Mouse (Mus musculus): ENCODE measurements around the gene Slc41a1. TPM values are rescaled to one million over a fixed set of nuclear protein-coding genes. Genes with fewer than 3 reads are reported as not detected.

Gene Slc41a1
- polyA plus RNA-seq, 1 experiment: 14.4 TPM

DNA sequence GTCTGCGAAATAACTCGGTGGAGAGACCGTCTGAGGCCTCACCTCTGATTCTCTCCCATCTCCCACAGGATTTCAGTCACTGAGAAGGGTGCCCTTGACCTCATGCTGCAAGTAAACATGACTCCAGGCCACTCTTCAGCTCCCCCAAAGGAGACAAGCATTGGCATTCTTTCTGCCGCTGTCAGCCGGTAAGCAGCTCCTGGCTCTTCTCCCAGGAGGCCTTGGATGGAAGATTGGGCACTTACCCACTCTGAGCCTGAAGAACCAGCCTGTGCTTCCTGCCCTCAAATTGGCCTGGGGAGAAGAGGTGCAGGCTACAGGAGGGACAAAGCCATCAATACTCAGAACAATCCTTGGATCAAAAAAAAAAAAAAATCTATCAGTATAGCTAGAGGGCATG lies 24.6 kb upstream of the Slc41a1 start:
- no peak overlapping the region for H3K4me3 ChIP-seq (ENCODE audit: low read depth, low read length)
- H3K27me3 ChIP-seq (ENCODE audit: control insufficient read depth, insufficient read depth, low read length, poor library complexity, severe bottlenecking): no peaks in the 10 kb centered on the region
- H3K4me1 ChIP-seq (ENCODE audit: control insufficient read depth, insufficient read depth, low read length): no peaks in the 10 kb centered on the region
- H3K36me3 ChIP-seq (ENCODE audit: control insufficient read depth, insufficient read depth, low read length, poor library complexity, severe bottlenecking): no peaks in the 10 kb centered on the region
- H3K9ac ChIP-seq (ENCODE audit: low read depth, poor library complexity, severe bottlenecking): no peak overlapping the region
- no peaks in the 10 kb centered on the region for H3K9me3 ChIP-seq (replicated peaks; ENCODE audit: control insufficient read depth, insufficient read depth, low read length, poor library complexity, severe bottlenecking)
- H3K27ac ChIP-seq (ENCODE audit: insufficient read depth, low read length): no peak overlapping the region
- TF ChIP-seq EP300 (IDR thresholded peaks at IDR 0.05; ENCODE audit: insufficient read depth, low read depth, low read length): no peak
- TF ChIP-seq POLR2A (IDR thresholded peaks at IDR 0.05; ENCODE audit: insufficient read depth, low read length): no peak
- TF ChIP-seq CTCF (IDR thresholded peaks at IDR 0.05; ENCODE audit: low read depth, low read length): no peak

DNA sequence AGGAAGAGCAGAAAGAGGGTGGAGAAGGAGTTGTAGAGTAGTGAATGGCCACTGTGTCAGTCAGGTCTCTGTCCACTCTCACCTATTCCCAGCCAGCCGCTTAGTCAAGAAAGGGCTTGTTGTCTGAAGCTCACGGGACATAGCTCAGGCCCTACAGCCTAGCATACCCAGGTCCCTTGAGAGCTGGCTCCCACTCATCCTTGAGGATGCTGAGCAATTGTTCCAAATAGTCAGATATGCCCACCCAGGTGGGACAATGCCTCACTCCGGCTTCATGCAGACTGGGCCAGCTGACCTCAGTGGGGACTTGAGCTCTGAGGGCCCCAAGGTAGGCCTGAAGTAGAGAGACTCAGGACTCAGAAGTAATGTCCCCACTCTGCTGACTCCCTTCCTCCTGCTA lies 23.1 kb upstream of the Slc41a1 start:
- H3K27ac ChIP-seq (ENCODE audit: insufficient read depth, low read length): no peak overlapping the region
- TF ChIP-seq POLR2A (IDR thresholded peaks at IDR 0.05; ENCODE audit: insufficient read depth, low read length): no peak
- no peak for TF ChIP-seq CTCF (IDR thresholded peaks at IDR 0.05; ENCODE audit: low read depth, low read length)
- no peak for TF ChIP-seq EP300 (IDR thresholded peaks at IDR 0.05; ENCODE audit: insufficient read depth, low read depth, low read length)
- no peaks in the 10 kb centered on the region for H3K27me3 ChIP-seq (ENCODE audit: control insufficient read depth, insufficient read depth, low read length, poor library complexity, severe bottlenecking)
- H3K4me3 ChIP-seq (ENCODE audit: low read depth, low read length): no peak overlapping the region
- H3K36me3 ChIP-seq (ENCODE audit: control insufficient read depth, insufficient read depth, low read length, poor library complexity, severe bottlenecking): no peaks in the 10 kb centered on the region
- no peaks in the 10 kb centered on the region for H3K4me1 ChIP-seq (ENCODE audit: control insufficient read depth, insufficient read depth, low read length)
- no peak overlapping the region for H3K9ac ChIP-seq (ENCODE audit: low read depth, poor library complexity, severe bottlenecking)
- no peaks in the 10 kb centered on the region for H3K9me3 ChIP-seq (replicated peaks; ENCODE audit: control insufficient read depth, insufficient read depth, low read length, poor library complexity, severe bottlenecking)

DNA sequence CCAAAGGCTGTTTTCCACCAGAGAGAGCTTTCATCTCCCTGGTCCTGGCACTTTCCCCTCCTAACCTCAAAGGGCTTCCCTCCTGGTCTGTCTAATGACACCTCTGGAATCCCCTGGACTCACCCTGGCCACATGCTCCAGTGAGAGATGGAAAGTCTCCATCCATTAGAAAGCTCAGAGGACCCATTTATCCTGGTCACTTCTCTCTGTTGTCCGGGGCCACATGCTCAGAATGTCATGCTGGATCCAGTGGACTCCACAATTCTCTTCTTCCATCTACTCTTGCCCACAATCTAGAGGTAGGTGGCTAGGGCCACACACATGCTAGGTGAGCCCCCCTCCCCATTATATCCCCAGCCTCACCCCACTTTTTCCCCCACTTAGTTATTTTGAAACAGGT lies 18.3 kb upstream of the Slc41a1 start:
- no peak overlapping the region for H3K27ac ChIP-seq (ENCODE audit: insufficient read depth, low read length)
- H3K4me3 ChIP-seq (ENCODE audit: low read depth, low read length): no peak overlapping the region
- no peak overlapping the region for H3K9ac ChIP-seq (ENCODE audit: low read depth, poor library complexity, severe bottlenecking)
- TF ChIP-seq CTCF (IDR thresholded peaks at IDR 0.05; ENCODE audit: low read depth, low read length) (no peak), EP300 (IDR thresholded peaks at IDR 0.05; ENCODE audit: insufficient read depth, low read depth, low read length) (no peak), POLR2A (IDR thresholded peaks at IDR 0.05; ENCODE audit: insufficient read depth, low read length) (no peak)
- no peaks in the 10 kb centered on the region for H3K4me1 ChIP-seq (ENCODE audit: control insufficient read depth, insufficient read depth, low read length)
- H3K9me3 ChIP-seq (replicated peaks; ENCODE audit: control insufficient read depth, insufficient read depth, low read length, poor library complexity, severe bottlenecking): no peaks in the 10 kb centered on the region
- no peaks in the 10 kb centered on the region for H3K36me3 ChIP-seq (ENCODE audit: control insufficient read depth, insufficient read depth, low read length, poor library complexity, severe bottlenecking)
- no peaks in the 10 kb centered on the region for H3K27me3 ChIP-seq (ENCODE audit: control insufficient read depth, insufficient read depth, low read length, poor library complexity, severe bottlenecking)

DNA sequence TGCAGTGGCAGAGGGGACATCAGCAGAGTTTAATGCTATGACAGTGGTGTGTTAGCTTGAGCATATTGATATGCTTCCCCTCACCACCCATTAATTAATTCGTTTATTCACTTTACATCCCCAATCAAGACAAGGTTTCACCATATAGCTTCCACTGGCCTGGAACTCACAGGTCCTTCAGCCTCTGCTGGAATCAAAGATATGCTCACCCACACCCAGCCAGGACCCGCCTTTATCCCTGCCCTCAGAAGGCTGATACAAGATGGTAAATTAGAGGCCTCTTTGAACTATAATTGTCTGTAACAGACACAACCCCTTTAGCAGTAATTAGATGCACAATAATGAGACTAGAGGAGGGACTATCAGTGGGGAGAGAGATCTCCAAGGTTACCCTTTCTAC lies 17.6 kb upstream of the Slc41a1 start:
- TF ChIP-seq POLR2A (IDR thresholded peaks at IDR 0.05; ENCODE audit: insufficient read depth, low read length) (no peak), CTCF (IDR thresholded peaks at IDR 0.05; ENCODE audit: low read depth, low read length) (no peak), EP300 (IDR thresholded peaks at IDR 0.05; ENCODE audit: insufficient read depth, low read depth, low read length) (no peak)
- Histone ChIP-seq H3K9ac (ENCODE audit: low read depth, poor library complexity, severe bottlenecking) (no peak overlapping the region), H3K9me3 (replicated peaks; ENCODE audit: control insufficient read depth, insufficient read depth, low read length, poor library complexity, severe bottlenecking) (no peaks in the 10 kb centered on the region)

DNA sequence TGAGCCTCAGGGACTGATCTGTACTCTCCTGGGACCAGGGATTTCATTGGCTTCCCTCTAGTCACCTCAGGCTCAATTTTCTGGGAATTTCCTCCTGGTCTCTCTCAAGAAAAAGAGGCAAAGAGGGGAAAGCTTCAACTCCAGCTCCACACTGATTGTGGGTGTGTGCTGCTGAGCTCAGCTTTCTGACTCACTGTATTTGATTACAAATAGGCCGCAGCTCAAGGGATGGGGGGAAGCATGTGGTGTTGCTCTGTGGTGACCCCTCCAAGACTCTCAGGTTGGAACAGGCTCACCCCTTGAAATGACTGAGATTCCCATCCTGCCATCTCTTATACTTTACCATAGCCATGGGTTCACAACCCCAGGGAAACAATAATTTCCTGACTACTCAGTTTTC lies 15.9 kb upstream of the Slc41a1 start:
- Histone ChIP-seq H3K36me3 (ENCODE audit: control insufficient read depth, insufficient read depth, low read length, poor library complexity, severe bottlenecking) (no peaks in the 10 kb centered on the region), H3K4me3 (ENCODE audit: low read depth, low read length) (no peak overlapping the region), H3K27me3 (ENCODE audit: control insufficient read depth, insufficient read depth, low read length, poor library complexity, severe bottlenecking) (no peaks in the 10 kb centered on the region), H3K4me1 (ENCODE audit: control insufficient read depth, insufficient read depth, low read length) (no peaks in the 10 kb centered on the region), H3K9me3 (replicated peaks; ENCODE audit: control insufficient read depth, insufficient read depth, low read length, poor library complexity, severe bottlenecking) (no peaks in the 10 kb centered on the region), H3K27ac (ENCODE audit: insufficient read depth, low read length) (no peak overlapping the region), H3K9ac (ENCODE audit: low read depth, poor library complexity, severe bottlenecking) (no peak overlapping the region)
- TF ChIP-seq POLR2A (IDR thresholded peaks at IDR 0.05; ENCODE audit: insufficient read depth, low read length): no peak
- no peak for TF ChIP-seq EP300 (IDR thresholded peaks at IDR 0.05; ENCODE audit: insufficient read depth, low read depth, low read length)
- TF ChIP-seq CTCF (IDR thresholded peaks at IDR 0.05; ENCODE audit: low read depth, low read length): no peak

More for the DNA sequence above, 17.6 kb upstream of the Slc41a1 start:
- no peaks in the 10 kb centered on the region for H3K4me1 ChIP-seq (ENCODE audit: control insufficient read depth, insufficient read depth, low read length)
- no peak overlapping the region for H3K4me3 ChIP-seq (ENCODE audit: low read depth, low read length)
- no peaks in the 10 kb centered on the region for H3K27me3 ChIP-seq (ENCODE audit: control insufficient read depth, insufficient read depth, low read length, poor library complexity, severe bottlenecking)
- no peak overlapping the region for H3K27ac ChIP-seq (ENCODE audit: insufficient read depth, low read length)
- no peaks in the 10 kb centered on the region for H3K36me3 ChIP-seq (ENCODE audit: control insufficient read depth, insufficient read depth, low read length, poor library complexity, severe bottlenecking)

DNA sequence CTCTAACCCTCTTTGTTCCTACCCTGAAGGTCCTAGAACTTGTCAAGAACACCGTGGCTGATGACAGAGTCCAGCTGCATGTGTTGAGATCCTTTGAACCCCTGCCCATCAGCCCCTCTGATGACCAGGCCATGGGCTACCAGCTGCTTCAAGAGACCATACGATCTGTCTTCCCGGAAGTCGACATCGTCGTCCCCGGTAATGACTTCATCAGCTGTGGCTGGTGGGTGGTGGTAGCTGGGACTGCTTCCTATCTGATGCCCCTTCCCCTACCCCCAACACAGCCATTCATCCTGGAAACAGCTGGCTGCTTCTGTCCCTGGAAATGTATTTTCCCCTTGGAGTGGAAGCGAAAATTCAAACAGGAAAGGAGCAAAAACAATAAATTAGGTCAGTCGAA lies 15.3 kb upstream of the Slc41a1 start:
- no peak for TF ChIP-seq POLR2A (IDR thresholded peaks at IDR 0.05; ENCODE audit: insufficient read depth, low read length)
- no peak for TF ChIP-seq EP300 (IDR thresholded peaks at IDR 0.05; ENCODE audit: insufficient read depth, low read depth, low read length)
- TF ChIP-seq CTCF (IDR thresholded peaks at IDR 0.05; ENCODE audit: low read depth, low read length): no peak

More for the DNA sequence above, 15.3 kb upstream of the Slc41a1 start:
- Histone ChIP-seq H3K27ac (ENCODE audit: insufficient read depth, low read length) (no peak overlapping the region), H3K27me3 (ENCODE audit: control insufficient read depth, insufficient read depth, low read length, poor library complexity, severe bottlenecking) (no peaks in the 10 kb centered on the region), H3K9ac (ENCODE audit: low read depth, poor library complexity, severe bottlenecking) (no peak overlapping the region), H3K9me3 (replicated peaks; ENCODE audit: control insufficient read depth, insufficient read depth, low read length, poor library complexity, severe bottlenecking) (no peaks in the 10 kb centered on the region), H3K36me3 (ENCODE audit: control insufficient read depth, insufficient read depth, low read length, poor library complexity, severe bottlenecking) (no peaks in the 10 kb centered on the region), H3K4me1 (ENCODE audit: control insufficient read depth, insufficient read depth, low read length) (no peaks in the 10 kb centered on the region), H3K4me3 (ENCODE audit: low read depth, low read length) (no peak overlapping the region)
